Mouse (Mus musculus) lung, adult 10 weeks (tissue): ENCODE results near the gene H2al2c. TPM values are rescaled to one million over a fixed set of nuclear protein-coding genes. Genes with fewer than 3 reads are reported as not detected.

Source experiments
- polyA plus RNA-seq: library from polyadenylated mRNA; stranded (reverse); fragments of 350-450 nt; fragmentation: Illumina TruSeq; extraction: RNeasy Lipid Tissue Mini Kit (QIAGEN cat#74804); gene quantifications from one replicate; pipeline ENCODE4 v1.2.3, GENCODE M21; 2014; ENCODE audit warnings: low read depth, low replicate concordance; ENCODE audit not compliant: insufficient read depth

The H2al2c gene
- polyA plus RNA-seq: not detected

DNA sequence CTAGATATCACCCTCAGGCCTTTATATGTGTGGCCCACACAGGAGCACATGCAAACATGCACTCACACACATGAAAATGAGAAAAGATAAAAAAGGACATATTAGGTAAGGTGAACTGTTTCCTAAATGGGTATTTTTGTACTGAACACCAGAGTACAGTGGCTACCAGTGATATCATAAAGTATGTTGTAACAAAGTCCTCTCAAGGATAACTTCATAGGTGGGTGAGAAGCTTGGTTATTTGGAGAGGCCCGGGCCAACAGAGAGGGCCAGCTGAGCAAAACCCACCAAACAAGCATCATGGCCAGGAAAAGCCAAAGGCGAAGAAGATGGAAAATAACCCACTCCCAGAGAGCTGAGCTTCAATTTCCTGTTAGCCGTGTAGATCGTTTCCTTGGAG is at the start of gene H2al2c:
H2al2c (plus strand) TSS at position 301 of the 400 bp plus-strand sequence.

Other genes with a start within 250 kb of the H2al2c start
- gene Sry, start 64.6 kb downstream of the H2al2c start, polyA plus RNA-seq: not detected
- gene H2al2b, start 121.6 kb downstream of the H2al2c start, polyA plus RNA-seq: not detected
- gene Gm4064, start 197.1 kb downstream of the H2al2c start, polyA plus RNA-seq: not detected
- gene Rbmy, start 231.6 kb downstream of the H2al2c start, polyA plus RNA-seq: not detected
- not detected for gene Gm10256, start 231.6 kb downstream of the H2al2c start, polyA plus RNA-seq